Mouse (Mus musculus) embryo, embryonic 10.5 days (tissue): ENCODE data around the gene Adgrf5.
"Not testable (repeated sequence)": the region's sequence is repeated elsewhere in the genome, so short reads cannot be mapped to it uniquely, and the experiment has no call there.

Experiments used
- DNase-seq: peaks from one replicate; pipeline ENCODE4 v3.0.0-alpha.2; 2015; ENCODE audit warnings: low spot score

Adgrf5 gene

DNA sequence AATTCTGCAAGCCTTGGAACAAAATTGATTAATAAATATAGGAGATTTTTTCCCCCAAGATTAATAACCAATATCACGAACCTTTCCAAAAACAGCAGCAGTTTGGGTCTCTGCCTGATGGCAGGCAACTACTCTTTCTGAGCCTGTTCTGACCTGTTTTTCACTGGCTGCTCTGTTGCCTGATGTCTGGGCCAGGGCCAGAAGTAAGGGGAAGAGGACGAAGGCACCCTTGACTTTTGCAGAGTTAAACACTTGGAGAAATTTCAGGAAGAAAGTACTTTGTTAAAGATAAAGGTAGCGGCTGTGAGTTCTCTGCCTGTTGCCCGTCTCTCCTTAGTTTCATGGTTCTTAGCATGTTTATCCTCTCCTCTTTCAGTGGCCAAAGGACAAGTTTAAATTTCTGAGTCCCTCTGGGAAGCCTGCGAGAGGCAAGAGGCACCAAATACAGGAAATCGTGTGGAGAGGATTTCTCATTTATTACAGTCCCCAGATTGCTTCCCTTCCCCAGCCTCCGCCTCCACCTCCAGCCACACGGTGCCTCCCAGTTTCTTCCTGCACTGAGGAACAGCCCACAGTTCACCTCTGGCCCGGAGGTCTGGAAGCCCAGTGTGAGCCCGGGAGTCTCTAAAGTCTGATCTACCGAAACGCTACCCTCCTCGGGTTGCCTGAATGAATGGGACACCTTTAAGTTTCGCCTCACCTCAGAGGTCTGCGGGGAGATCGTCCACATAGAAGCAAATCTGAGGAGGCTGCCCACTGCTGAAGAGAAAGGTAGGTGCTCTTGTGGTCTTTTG lies at the start of gene Adgrf5:
Gene Adgrf5, plus strand, starts transcription at position 626 of the 794 bp plus-strand sequence.
- peak; percentile 19 for DNase-seq

DNA sequence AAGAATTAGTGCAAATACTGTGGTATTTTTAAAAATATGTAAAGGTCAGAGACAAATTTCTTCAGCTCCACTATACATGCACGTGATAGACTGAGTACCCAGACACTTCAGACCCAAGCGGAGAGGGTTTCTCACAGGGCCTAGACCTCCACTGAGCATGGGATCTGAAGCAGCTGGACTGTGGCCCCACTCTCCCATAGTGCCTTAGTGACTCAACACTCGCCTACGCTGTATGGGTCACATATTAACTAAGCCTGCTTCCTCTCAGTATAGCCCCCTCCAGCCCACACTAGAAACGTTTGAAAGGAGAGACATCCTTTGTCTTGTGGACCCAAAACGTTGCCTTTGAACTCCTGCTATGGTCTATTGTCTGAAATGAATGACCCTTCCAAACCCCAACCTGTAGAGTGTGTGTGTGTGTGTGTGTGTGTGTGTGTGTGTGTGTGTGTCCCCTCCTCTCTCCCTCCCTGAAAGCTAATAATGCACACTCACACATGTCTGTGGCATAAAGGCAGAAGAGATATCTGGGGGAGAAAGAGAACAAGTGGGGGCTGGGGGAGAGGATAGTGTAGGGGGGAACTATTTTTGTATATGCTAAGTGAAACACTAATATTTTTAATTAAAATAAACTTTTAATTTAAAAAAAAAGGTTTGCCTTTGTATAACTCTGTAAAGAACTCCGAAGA lies 34.1 kb upstream of the Adgrf5 start:
- DNase-seq, result peak; percentile 8

GRCm38 (mm10) chr17:43326726-43327700 lies 33.2 kb upstream of the Adgrf5 start:
- peak; percentile 90 for DNase-seq

GRCm38 (mm10) chr17:43327810-43328209 lies 32.4 kb upstream of the Adgrf5 start:
- no peak for DNase-seq

DNA sequence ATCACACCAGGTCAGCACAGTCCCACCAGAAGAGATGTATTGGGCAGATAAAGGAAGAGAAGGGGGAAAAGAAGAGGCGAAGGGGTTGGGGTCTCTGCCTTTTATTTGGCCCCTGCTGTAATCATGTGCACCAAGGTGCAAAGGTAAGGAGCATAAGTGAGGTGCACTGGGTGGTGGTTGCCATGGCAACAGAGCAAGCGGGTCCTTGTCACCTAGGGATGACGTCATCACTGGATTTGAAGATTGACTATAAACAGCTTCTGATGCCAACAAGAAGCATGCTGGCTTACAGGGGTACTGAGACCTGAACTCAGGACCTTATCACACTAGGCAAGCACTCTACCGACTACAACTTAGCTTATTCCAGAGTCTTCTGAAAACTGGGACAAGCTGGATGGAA lies 31.0 kb upstream of the Adgrf5 start:
- DNase-seq, result no peak

- DNase-seq, result no peak
These were observed 30.5 kb upstream of the Adgrf5 start for GRCm38 (mm10) chr17:43329761-43330183.

- DNase-seq, result peak; percentile 18
These were observed 27.6 kb upstream of the Adgrf5 start for GRCm38 (mm10) chr17:43332686-43333085.

DNA sequence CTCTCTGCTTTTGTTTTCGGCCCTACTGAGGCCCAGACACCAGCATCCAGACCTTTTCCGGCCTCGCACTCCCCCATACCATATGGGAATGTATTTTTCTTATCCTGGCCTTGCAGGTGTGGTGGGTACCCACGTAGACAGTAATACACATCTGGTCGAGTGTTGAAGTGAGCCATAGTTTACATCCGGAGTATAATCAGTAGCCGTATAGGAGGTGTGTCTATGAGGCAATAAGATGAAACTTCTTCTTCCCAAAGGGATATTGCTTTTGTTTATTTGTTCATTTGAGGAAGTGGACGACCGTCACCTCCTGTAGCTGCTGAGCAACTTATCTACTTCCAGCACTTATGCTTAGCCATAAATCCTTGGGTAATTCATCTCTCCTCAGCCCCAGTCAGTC lies 26.2 kb upstream of the Adgrf5 start:
- DNase-seq, result no peak

DNA sequence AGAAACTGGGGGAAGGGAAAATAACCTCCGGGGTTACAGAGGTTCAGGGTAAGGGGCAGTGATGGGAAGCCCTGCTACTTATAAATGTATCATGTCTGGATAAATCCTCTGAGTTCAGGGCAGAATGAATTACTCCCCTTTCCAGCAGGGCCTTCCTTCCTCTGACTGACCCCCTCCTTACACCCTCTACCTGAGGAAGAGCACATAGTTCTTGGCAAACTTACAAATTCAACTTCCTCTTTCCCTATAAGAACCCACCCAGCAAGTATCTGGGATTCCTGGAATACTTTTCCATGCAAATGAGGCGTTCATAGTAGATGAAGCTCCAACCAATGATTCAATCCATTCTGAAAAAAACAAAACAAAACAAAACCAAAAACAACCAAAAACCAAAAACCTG lies 22.6 kb upstream of the Adgrf5 start:
- no peak for DNase-seq

GRCm38 (mm10) chr17:43338279-43338678 lies 22.0 kb upstream of the Adgrf5 start:
- no peak for DNase-seq

DNA sequence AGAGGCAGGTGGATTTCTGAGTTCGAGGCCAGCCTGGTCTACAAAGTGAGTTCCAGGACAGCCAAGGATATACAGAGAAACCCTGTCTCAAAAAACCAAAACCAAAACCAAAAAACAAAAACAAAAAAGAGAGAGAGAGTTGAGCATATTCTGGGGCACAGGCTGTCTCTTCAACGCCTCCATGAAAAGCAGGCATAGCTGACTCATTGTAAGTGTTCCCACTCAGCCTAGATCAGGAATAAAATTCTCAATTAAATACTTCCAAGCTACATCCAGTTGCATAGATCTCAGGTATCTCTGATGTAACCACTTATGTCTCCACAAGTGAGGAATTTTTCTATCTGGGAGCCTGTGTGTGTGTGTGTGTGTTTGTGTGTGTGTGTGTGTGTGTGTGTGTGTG lies 13.8 kb upstream of the Adgrf5 start:
- not testable (repeated sequence) for DNase-seq

GRCm38 (mm10) chr17:43357902-43358539 lies 2.2 kb upstream of the Adgrf5 start:
- DNase-seq, result peak; percentile 29

DNA sequence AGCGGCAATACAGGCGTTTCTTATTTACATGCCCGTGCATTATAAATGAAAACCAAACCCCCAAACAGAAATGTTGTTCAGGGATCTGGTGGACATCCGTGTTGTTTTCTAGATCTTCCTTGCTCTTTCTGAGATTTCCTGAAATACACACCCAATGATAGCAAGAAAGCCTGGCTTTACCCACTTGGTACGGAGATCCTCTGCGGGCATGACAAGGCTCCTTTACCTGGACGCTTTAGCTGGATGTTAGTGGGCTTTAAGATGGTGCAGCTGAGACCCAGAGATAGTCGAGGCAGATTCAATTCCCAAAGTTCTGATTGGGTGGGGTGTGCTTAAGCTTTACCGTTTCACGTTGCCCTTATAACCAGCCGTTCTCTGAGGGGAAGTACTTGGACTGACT lies 770 bp downstream of the Adgrf5 start:
- DNase-seq, result no peak

GRCm38 (mm10) chr17:43362362-43362761 lies 2.1 kb downstream of the Adgrf5 start:
- DNase-seq, result no peak

- DNase-seq, result no peak
These were observed 2.6 kb downstream of the Adgrf5 start for GRCm38 (mm10) chr17:43362881-43363280.

GRCm38 (mm10) chr17:43363921-43364320 lies 3.7 kb downstream of the Adgrf5 start:
- no peak for DNase-seq

- no peak for DNase-seq
These were observed 5.0 kb downstream of the Adgrf5 start for GRCm38 (mm10) chr17:43365297-43365696.

- peak; percentile 17 for DNase-seq
These were observed 6.2 kb downstream of the Adgrf5 start for GRCm38 (mm10) chr17:43366486-43366885.

GRCm38 (mm10) chr17:43368171-43368576 lies 7.9 kb downstream of the Adgrf5 start:
- DNase-seq, result no peak

DNA sequence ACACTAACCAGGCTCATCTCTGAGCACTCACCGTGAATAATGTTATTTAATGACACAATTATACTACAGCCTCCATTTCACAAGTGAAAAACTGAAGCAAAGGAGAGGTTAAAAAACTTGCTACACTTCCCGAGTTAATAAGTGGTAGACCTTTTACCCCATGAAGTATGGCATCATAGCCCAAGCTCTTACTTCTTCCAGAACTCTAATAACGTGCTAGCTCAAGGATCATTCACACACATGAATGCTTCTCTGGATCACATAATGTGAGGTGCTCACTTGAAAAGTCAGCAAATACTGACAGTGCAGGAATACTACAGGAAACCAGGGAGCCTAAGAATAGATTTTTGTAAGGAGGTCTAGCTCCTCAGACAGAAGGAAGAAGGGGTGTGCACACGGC lies 12.4 kb downstream of the Adgrf5 start:
- DNase-seq, result no peak

- DNase-seq, result no peak
These were observed 13.8 kb downstream of the Adgrf5 start for GRCm38 (mm10) chr17:43374020-43374419.

DNA sequence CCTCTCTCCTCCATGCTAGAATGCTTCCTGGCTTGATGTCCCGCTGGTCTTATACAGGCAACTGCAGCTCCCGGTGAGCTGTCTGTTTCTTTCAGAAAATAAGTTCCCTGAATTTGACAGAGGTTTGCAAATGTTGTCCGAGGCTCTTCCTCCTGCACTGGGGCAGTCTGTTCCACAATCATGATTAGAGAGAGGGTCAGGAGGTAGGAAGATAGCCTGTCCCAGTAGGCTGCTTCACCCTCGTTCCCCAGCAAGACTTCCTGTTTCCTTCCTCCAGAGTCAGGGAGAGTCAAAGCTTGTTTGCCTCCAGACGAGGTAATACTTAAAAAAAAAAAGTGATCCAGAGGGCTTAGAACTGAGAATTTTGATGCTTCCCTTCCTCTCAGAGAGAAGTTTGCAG lies 16.3 kb downstream of the Adgrf5 start:
- DNase-seq, result no peak
